Mouse (Mus musculus): ENCODE data around the gene BC005537. TPM values are rescaled to one million over a fixed set of nuclear protein-coding genes. Genes with fewer than 3 reads are reported as not detected.
"Not testable (repeated sequence)": the region's sequence is repeated elsewhere in the genome, so short reads cannot be mapped to it uniquely, and the experiment has no call there.

BC005537 gene
- 9.4 and 12.6 TPM in 2 replicates for polyA plus RNA-seq (2016; fragmentation: Nextera tagmentation; extraction: Ambion mirVana)

GRCm38 (mm10) chr13:24801308-24801921, at the start of gene BC005537:
Gene BC005537 (plus strand): TSS chr13:24801657.
- peak; percentile 45 for ATAC-seq (ENCODE audit: insufficient number of reproducible peaks, low FRiP score)
- Histone ChIP-seq H3K9ac (peak within 1 kb of the TSS; percentile 99), H3K36me3 (peaks cover 8% of the 10 kb centered on the region), H3K27me3 (replicated peaks) (no peaks in the 10 kb centered on the region), H3K4me2 (peak within 1 kb of the TSS; percentile 92), H3K9me3 (replicated peaks) (no peaks in the 10 kb centered on the region), H3K4me1 (replicated peaks) (peaks cover 16% of the 10 kb centered on the region), H3K4me3 (peak within 1 kb of the TSS; percentile 100), H3K27ac (ENCODE audit: poor library complexity, severe bottlenecking) (peak within 1 kb of the TSS; percentile 99)
- under 1% methylated on average over 49 of the region's 74 CpGs for WGBS

GRCm38 (mm10) chr13:24756756-24757155, 44.7 kb upstream of the BC005537 start:
- no peak for ATAC-seq (ENCODE audit: insufficient number of reproducible peaks, low FRiP score)
- Histone ChIP-seq H3K9ac (no peak overlapping the region), H3K27me3 (replicated peaks) (no peaks in the 10 kb centered on the region), H3K4me3 (no peak overlapping the region), H3K9me3 (replicated peaks) (no peaks in the 10 kb centered on the region), H3K4me2 (no peak overlapping the region), H3K27ac (ENCODE audit: poor library complexity, severe bottlenecking) (no peak overlapping the region), H3K4me1 (replicated peaks) (peaks cover 11% of the 10 kb centered on the region), H3K36me3 (peaks cover 66% of the 10 kb centered on the region)
- WGBS = 96% methylated on average over 3 of the region's 3 CpGs

GRCm38 (mm10) chr13:24757820-24758564, 43.5 kb upstream of the BC005537 start:
- no peak for ATAC-seq (ENCODE audit: insufficient number of reproducible peaks, low FRiP score)
- Histone ChIP-seq H3K36me3 (peaks cover 57% of the 10 kb centered on the region), H3K4me2 (no peak overlapping the region), H3K4me1 (replicated peaks) (peaks cover 17% of the 10 kb centered on the region), H3K27ac (ENCODE audit: poor library complexity, severe bottlenecking) (no peak overlapping the region), H3K9me3 (replicated peaks) (no peaks in the 10 kb centered on the region), H3K27me3 (replicated peaks) (no peaks in the 10 kb centered on the region), H3K9ac (no peak overlapping the region), H3K4me3 (no peak overlapping the region)
- WGBS = 74% methylated on average over 12 of the region's 12 CpGs

GRCm38 (mm10) chr13:24759451-24759850, 42.0 kb upstream of the BC005537 start:
- WGBS = 85% methylated on average over 10 of the region's 10 CpGs
- Histone ChIP-seq H3K27ac (ENCODE audit: poor library complexity, severe bottlenecking) (no peak overlapping the region), H3K9ac (no peak overlapping the region), H3K9me3 (replicated peaks) (no peaks in the 10 kb centered on the region), H3K4me2 (no peak overlapping the region), H3K4me1 (replicated peaks) (peaks cover 17% of the 10 kb centered on the region), H3K4me3 (no peak overlapping the region), H3K36me3 (peaks cover 48% of the 10 kb centered on the region), H3K27me3 (replicated peaks) (no peaks in the 10 kb centered on the region)
- no peak for ATAC-seq (ENCODE audit: insufficient number of reproducible peaks, low FRiP score)

- peaks cover 39% of the 10 kb centered on the region for H3K36me3 ChIP-seq
- peak overlapping the region; percentile 94 for H3K4me3 ChIP-seq
- H3K9ac ChIP-seq = peak overlapping the region; percentile 89
- 61% methylated on average over 5 of the region's 5 CpGs for WGBS
- H3K4me2 ChIP-seq = peak overlapping the region; percentile 72
- H3K4me1 ChIP-seq (replicated peaks) = peaks cover 17% of the 10 kb centered on the region
- H3K27ac ChIP-seq (ENCODE audit: poor library complexity, severe bottlenecking) = peak overlapping the region; percentile 97
- H3K9me3 ChIP-seq (replicated peaks) = no peaks in the 10 kb centered on the region
- no peaks in the 10 kb centered on the region for H3K27me3 ChIP-seq (replicated peaks)
- ATAC-seq (ENCODE audit: insufficient number of reproducible peaks, low FRiP score) = no peak
These were observed 41.0 kb upstream of the BC005537 start for GRCm38 (mm10) chr13:24760351-24760870.

GRCm38 (mm10) chr13:24761083-24761402, 40.4 kb upstream of the BC005537 start:
- peak overlapping the region; percentile 89 for H3K9ac ChIP-seq
- H3K4me1 ChIP-seq (replicated peaks) = peaks cover 17% of the 10 kb centered on the region
- H3K36me3 ChIP-seq = peaks cover 33% of the 10 kb centered on the region
- WGBS = 5% methylated on average over 10 of the region's 10 CpGs
- peak overlapping the region; percentile 94 for H3K4me3 ChIP-seq
- ATAC-seq (ENCODE audit: insufficient number of reproducible peaks, low FRiP score) = no peak
- H3K27me3 ChIP-seq (replicated peaks) = no peaks in the 10 kb centered on the region
- H3K4me2 ChIP-seq = peak overlapping the region; percentile 72
- H3K27ac ChIP-seq (ENCODE audit: poor library complexity, severe bottlenecking) = peak overlapping the region; percentile 97
- H3K9me3 ChIP-seq (replicated peaks) = no peaks in the 10 kb centered on the region

GRCm38 (mm10) chr13:24761403-24762227, 39.8 kb upstream of the BC005537 start, which contains the start of gene Gmnn:
Gene Gmnn (minus strand): TSS chr13:24761923.
- peak; percentile 98 for ATAC-seq (ENCODE audit: insufficient number of reproducible peaks, low FRiP score)
- Histone ChIP-seq H3K4me2 (peak within 1 kb of the TSS; percentile 72), H3K9me3 (replicated peaks) (no peaks in the 10 kb centered on the region), H3K9ac (peak within 1 kb of the TSS; percentile 89), H3K27ac (ENCODE audit: poor library complexity, severe bottlenecking) (peak within 1 kb of the TSS; percentile 97), H3K27me3 (replicated peaks) (no peaks in the 10 kb centered on the region), H3K4me3 (peak within 1 kb of the TSS; percentile 94), H3K36me3 (peaks cover 27% of the 10 kb centered on the region), H3K4me1 (replicated peaks) (peaks cover 17% of the 10 kb centered on the region)
- under 1% methylated on average over 77 of the region's 79 CpGs for WGBS

- H3K27me3 ChIP-seq (replicated peaks) = no peaks in the 10 kb centered on the region
- no peak for ATAC-seq (ENCODE audit: insufficient number of reproducible peaks, low FRiP score)
- peak overlapping the region; percentile 89 for H3K9ac ChIP-seq
- WGBS = 34% methylated on average over 4 of the region's 4 CpGs
- peaks cover 22% of the 10 kb centered on the region for H3K36me3 ChIP-seq
- peak overlapping the region; percentile 72 for H3K4me2 ChIP-seq
- H3K9me3 ChIP-seq (replicated peaks) = no peaks in the 10 kb centered on the region
- peak overlapping the region; percentile 97; the same call in 1 of the 2 replicates for H3K27ac ChIP-seq (ENCODE audit: poor library complexity, severe bottlenecking)
- peaks cover 17% of the 10 kb centered on the region for H3K4me1 ChIP-seq (replicated peaks)
- peak overlapping the region; percentile 94 for H3K4me3 ChIP-seq
These were observed 39.2 kb upstream of the BC005537 start for GRCm38 (mm10) chr13:24762254-24762653.

GRCm38 (mm10) chr13:24767809-24768208, 33.6 kb upstream of the BC005537 start:
- WGBS = 78% methylated on average over 4 of the region's 4 CpGs
- H3K27me3 ChIP-seq (replicated peaks); H3K9me3 ChIP-seq (replicated peaks); H3K4me3 ChIP-seq; ATAC-seq (ENCODE audit: insufficient number of reproducible peaks, low FRiP score); H3K4me1 ChIP-seq (replicated peaks); H3K4me2 ChIP-seq; H3K36me3 ChIP-seq; H3K27ac ChIP-seq (ENCODE audit: poor library complexity, severe bottlenecking); H3K9ac ChIP-seq: not testable (repeated sequence)

GRCm38 (mm10) chr13:24771482-24771881, 30.0 kb upstream of the BC005537 start:
- H3K27me3 ChIP-seq (replicated peaks); H3K4me2 ChIP-seq; H3K36me3 ChIP-seq; H3K9me3 ChIP-seq (replicated peaks); H3K4me3 ChIP-seq; H3K9ac ChIP-seq; ATAC-seq (ENCODE audit: insufficient number of reproducible peaks, low FRiP score); H3K27ac ChIP-seq (ENCODE audit: poor library complexity, severe bottlenecking); H3K4me1 ChIP-seq (replicated peaks): not testable (repeated sequence)
- WGBS = 93% methylated on average over 10 of the region's 10 CpGs
